Mouse (Mus musculus): ENCODE data around the gene Kyat3.
A peak's percentile ranks its signal among the peaks of the same experiment; 100 is the strongest.

DNA sequence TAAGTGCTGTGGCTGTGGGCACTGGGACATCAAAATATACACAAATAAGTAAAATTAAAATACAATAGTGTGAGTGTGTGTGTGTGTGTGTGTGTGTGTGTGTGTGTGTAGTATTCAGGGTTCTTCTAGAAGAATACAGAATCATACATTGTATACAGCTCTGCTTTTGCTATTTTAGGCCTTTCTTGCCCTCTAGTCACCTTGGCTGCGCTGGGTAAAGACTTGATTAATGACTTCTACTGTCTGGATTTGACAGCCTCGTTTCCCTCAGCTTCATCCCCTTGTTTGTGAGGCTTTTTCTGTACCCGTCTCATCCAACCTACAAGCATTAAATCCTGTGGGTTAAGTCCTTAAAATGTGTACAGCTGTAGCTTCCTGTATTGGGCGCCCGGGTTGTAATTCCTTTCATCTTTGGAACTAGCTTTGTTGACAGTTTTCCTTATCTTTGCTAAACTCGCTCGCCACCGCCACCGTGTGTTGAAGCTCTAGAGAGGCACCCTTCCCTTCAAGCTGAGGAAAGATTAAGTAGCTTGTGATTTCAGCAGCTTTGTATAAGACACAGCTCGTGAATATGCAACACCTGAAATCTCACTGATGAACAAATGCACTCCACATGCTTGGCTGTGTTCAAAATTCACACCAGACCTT is 9.6 kb downstream of the Kyat3 start:
- TF ChIP-seq CTCF (IDR thresholded peaks at IDR 0.05) (peak; percentile 81), EP300 (IDR thresholded peaks at IDR 0.05; ENCODE audit: insufficient read depth, low read depth, low read length) (no peak), POLR2A (IDR thresholded peaks at IDR 0.05; ENCODE audit: insufficient read depth, low read depth, low read length) (no peak)
